Mouse (Mus musculus) lung, postnatal 4 days (tissue): ENCODE data around the gene Rtp4.

ENCODE experiments used
- DNase-seq, 2 experiments: peaks; one replicate each; pipeline ENCODE4 v3.0.0; 2021

Gene Rtp4

DNA sequence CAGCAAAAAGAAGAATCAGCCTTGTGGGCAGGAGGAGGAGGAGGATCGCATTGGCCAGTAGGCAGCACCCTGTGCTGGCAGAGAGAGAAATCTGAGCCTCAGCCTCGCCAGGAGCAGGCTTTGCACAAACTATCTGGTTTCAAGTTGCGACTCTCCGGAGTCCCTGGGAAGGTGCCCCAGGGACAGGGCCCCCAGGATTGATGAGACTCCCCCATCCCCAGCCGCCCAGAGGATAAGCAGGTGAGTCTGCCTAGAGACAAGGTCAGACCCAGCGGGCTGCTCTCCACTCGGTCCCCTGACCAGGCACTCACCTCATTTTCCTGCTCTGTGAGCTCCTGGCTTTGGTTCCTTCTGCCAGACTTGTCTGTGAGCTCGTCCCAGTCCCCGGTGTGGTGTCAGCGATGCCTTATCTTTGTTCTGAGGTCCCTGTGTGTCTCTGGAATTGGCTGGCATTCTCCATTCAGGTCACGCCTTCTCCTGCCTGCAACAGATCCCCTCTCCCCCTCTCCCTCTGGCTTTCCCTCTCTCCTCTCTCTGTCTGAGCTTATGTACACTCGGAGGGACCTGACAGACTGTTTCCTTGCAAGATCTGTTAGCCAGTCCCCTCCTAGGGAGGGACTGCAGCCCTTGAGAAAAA lies at the start of gene Rtp4, which contains the start of gene Masp1:
Gene Rtp4 (plus strand): TSS at position 57 of the 637 bp plus-strand sequence.
Gene Masp1 (minus strand): TSS at position 581 of the 637 bp plus-strand sequence.
- no peak for DNase-seq

DNA sequence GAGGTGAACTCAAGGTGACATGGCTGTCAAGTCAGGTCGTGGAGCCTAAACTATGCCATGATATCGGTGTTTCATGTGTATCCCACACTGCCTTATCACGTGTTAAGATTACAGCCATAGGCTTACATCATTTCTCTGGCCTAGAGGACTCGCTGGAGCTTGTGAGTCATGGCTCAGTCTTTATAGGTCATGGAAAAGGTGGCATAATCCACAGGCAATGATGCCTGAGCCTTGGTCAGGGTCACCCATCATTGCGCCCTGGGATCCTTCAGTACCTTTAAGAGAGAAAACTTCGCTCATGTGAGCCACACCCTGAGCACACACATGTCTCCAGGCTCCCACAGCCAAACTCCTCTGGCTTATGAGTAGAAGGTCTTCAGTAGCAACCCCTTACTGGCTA lies 48.5 kb upstream of the Rtp4 start:
- no peak for DNase-seq

DNA sequence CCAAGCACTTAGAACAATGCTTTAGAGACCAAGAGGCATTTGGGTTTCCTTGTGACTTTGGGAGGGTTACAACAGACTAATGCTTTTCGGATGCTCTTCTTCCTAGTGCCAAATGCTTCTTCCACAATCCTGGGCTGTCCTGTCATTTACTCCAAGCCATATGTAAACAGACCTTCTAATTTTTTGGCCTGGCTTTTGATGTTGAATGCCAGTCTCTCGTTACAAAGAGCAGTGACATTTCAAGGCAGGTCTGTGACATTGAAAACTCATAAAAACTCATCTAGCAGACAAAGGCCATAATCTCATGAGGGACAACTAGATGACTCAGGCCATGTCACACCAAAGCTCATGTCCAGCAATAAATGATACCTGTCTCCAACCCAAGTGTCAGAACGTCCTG lies 48.0 kb upstream of the Rtp4 start:
- no peak for DNase-seq

DNA sequence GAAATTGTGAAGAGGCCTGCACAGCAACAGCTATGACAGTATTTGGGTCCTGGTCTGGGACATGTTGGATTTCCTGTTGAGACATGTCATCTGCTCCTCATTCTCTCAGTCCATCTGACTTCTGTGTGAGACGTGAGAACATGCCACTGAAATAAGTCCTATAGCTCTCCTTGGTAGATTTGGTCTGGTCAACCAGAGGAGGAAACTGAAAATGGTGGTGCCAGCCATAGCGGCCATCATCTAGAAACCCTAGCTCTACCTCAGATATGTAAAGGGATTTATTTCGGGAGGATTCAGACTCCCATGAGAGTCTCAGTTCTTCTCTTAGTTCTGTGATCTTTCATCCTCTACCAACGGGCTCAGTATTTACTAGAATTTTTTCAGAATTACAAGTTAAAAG lies 44.4 kb upstream of the Rtp4 start:
- DNase-seq = no peak

DNA sequence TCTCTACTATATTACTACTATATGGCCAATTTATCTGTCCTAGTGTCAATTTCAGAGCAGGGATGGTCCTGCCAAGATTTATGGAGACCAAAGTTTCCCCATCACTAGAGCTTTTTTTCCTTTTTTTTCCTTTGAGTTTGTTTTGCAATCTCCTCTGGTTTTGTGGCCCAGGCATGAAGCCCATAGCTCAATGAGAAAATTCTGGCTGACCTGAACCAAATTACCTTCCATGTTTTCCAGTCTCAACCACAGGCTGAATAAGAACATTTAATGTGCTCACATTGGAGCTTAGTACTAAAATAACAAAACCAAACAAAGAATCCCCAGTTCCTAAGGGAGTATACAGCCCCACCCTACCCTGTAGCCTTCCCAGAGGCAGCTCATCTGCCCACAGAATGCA lies 43.5 kb upstream of the Rtp4 start:
- no peak for DNase-seq

DNA sequence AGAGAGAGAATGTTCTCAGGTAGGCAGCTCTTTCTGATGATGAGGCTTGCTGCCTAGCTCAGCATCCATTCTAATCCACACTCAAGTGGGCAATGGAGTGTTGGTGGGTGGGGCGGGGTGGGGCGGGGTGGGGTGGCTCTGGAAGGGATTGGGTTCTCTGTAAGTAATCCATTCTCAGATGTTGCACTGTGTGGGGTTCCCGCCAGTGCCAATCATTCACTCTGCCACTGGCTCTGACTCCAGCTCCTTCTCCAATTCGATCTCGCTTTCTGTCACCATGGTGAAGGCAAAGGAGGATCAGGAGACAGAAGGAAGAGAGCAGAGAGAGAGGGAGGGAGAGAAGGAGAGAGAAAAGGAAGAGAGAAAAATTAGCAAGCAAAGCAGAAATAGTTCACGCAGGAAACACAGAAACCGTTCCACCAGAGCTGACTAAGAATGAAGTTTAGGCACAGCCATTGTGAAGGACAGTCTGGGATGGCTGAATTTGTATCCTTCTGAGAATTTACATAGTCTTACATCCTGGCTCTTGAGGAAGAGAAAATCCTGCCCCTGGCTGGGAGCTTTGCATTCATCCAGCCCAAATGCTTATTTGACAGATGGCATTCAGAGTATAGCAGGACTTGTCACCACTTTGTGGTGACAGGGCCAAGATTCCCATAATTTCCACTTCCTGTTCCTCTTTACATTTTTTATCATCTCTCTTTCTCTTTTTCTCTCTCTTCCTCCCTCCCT lies 40.1 kb upstream of the Rtp4 start:
- DNase-seq = no peak

DNA sequence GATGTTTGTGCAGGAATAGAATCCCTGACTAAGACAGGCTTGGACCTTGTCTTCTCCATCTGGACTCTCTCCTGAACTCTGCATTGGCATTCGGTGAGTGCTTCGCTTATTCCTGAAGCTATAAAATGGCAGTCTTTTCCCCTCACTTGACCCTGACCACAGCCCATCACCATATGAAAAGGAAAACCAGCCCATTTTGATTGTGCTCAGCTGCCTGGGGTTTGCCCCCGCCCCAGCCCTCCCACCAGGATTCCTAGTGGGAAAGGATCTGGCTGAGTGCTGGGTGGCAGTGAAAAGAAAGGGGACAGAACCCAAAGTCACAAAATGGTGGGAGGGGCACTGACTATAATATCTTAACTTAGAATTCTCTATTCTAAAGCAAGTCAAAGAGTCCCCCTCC lies 37.9 kb upstream of the Rtp4 start:
- no peak for DNase-seq

DNA sequence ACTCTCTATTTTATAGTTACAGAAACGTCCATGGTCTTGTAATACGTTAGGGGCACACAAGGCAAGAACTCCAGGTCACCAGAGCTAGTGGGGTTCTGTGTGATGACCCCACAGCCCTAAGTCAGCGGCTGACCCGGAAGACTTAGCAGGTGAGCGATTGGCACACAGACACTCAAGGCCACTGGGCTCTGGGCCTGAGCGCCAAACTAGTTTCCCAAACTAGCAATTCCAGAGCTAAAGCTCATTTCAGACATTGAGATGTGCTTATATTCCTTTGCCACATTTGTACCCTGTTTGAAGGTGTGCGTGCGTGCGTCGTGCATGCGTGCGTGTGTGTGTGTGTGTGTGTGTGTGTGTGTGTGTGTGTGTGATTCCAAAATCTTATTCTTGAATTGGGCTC lies 37.2 kb upstream of the Rtp4 start:
- DNase-seq = no peak

DNA sequence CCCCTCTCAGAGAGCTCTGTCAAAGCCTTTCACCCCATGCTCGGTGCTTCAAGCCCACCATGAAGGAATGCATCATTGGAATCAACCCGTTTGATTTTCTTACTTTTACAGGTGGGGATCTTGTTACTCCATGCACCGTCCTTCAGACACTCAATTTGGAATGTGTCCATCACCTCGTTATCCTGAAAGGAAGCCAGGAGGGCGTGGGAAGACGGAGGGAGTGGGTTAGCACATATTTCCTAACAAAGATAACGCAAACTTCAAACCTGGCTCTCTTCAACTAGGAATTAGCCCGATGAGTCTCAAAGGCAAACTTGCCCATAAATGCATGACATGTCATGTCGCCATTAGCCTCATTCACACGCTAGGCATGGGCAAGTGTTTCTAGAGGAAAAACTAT lies 36.8 kb upstream of the Rtp4 start:
- peak in 1 of 2 experiments; percentile 32 for DNase-seq

DNA sequence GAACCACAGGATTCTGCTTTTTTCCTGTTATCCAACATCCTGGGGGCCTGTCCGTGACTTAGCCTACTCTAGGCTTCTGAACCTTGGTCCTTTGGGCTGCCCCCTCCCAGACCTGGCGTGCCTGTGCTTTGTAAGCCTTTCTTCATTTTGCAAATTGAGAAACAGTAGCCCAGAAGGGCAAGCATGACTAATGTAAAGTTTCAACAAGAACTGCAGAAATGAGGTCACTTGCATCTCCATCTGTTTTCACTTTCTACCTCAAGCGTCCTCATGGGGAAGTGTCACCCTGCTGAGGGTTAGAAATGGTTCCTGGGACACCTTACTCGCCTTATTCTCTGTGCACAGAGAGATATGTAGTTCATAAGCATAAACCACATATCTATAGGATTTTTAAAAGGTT lies 27.3 kb upstream of the Rtp4 start:
- no peak for DNase-seq

DNA sequence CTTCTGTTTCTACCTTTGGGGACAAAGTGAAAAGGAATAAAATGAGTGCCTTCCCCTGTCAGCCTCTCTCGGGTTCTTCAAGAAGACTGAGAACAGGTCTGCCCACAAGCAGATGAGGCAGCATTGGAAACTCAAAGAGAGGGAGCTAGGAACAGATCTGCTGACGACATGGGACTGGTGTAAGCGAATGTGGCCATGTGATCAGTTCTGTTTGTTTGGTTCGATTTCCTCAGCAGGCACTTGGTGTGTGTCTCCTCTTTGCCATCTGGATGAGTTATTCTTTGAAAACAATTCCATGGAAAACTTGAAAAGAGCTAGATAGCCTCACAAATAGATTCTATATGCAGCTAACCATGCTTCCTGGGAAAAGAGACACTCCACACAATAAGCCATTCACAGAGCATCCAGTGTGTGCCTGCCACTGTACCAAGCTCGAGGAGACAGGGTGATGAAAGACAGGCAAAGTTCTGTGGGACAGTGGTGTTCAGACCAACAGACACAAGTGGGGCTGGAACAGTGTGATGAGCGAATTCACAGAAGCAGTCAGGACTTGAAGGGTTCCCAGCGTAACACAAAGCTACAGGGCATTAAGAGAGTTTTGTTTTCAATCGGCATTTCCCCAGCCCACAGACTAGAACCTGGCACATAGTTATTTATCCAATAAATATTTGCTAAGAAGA lies 23.7 kb upstream of the Rtp4 start:
- no peak for DNase-seq

DNA sequence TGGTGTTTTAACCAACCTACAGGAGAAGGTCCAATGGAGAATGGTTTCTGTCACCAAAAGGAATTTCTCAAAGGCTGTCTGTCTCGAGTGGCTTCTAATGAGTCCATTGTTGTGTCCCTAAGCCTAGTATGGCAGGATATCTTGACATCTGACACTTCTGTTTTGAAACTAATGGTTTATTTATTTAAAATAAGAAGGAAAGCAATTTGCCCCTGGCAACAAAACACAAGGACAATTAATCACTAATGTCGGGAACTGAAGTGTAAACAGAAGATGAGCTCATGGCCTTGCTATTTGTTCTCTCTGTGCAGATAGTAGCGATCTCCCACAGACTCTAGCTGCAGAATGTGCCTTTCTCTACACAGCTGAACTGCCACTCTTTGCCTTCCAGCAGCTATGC lies 22.7 kb upstream of the Rtp4 start:
- peak in 1 of 2 experiments; percentile 50 for DNase-seq

DNA sequence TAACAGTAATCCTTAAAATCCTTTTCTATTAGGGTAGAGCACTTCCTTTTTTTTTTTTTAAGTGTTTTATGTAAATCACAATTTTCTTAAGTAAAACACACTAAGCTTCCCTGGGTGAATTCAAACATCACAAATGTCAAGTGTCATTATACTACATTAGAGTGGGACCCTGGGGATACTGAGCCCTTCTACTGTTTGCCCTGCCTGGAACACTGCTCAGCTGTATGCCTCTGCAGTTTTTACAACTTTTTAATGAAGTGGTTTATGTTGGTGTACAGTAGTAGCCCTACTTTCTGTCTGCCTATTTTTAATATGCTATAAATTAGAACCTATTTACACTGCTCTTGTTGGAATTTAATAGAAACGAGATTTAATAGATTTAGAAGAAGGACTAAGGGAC lies 22.2 kb upstream of the Rtp4 start:
- DNase-seq = no peak

DNA sequence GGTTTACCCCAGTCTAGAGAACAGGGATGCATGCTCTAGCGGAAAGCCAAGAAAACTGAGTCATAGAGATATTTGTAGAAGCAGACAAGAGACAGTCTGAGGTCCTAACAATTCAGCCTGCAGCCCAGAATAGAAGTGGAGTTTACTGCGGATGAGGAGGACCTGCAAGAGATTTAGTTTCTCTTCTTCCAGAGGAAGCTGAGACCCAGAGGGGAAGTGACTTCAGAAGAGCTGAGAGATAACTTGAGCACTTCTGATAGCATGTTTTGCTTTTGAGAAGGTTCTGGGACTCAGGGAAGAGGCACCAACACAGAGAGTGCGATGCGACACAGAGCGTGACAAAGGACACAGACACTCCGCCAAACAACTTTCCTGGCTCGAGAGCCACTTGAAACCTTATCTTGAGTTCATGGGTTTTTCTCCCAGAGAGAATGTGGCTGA lies 21.4 kb upstream of the Rtp4 start:
- DNase-seq = no peak

DNA sequence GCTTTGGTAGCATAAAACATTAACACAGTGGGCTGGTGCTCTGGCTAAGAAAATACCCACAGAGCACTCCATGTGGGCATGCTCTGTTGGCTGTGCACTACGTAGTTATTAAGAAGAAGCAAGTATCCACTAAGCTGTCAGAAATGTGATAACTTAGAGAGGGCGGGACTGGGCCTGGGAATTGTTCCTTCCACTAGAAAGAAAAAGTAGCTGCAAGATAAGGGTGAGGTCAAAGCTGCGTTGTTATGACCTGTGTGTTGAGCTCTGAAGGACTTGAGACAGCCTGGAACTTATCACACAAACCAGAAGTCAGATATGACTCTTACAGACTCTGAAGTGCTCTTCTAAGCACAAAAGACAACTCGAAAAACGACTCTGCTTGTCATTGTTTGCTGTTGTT lies 19.5 kb upstream of the Rtp4 start:
- no peak for DNase-seq

DNA sequence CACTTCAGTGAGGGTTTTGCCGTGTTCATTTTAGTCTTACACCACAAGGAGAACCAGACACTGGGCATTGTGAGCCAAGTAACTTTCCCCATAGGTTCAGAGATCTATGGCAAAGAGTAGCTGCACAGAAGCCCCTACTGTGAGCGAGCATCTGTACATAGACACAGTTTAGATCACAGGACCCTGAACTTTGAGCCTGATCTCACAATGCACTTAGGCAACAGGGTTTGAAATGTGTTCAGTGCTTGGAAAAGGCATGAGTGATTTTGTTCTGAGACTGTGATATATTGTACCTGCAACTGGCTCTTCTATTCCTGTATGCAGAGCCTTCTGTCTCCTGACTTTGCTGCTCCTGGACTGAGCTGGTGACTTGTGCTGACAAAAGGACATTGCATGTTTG lies 18.8 kb upstream of the Rtp4 start:
- no peak for DNase-seq

DNA sequence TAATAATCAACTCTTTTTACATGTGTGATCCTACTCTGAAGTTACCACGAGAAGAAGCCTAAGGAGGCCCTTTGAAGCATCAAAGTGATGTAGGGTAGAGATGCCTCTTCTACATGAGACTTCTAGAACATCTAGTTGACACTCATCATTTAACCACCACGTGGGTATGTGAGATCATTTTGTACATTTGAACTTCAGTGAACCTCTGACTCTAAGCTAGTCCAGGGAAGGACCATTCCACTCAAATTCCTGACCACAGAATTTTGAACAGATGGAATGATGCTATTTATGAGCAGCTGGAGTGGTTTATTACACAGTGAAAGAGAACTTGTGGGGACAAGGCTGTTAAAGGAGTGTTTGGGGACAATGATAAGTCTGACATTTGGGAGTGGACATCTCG lies 17.6 kb upstream of the Rtp4 start:
- no peak for DNase-seq

DNA sequence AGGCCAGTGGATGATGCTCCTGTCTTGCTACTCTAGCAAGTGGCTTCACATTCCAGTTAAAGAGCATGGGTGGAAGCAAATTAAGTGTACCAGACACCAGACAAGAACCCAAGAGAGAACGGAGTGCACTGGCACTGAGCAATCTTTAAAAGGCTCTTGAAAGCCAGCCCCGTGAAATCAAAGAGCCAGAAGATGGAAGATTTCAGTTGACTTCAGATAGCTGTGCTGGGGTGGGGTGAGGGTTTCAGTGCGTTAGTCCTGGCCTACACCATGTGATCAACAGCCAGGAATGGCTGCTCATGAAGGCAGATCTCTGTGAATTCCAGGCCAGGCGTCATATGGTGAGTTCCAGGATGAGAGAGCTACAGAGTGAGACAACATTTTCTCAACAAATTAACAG lies 16.7 kb upstream of the Rtp4 start:
- no peak for DNase-seq

DNA sequence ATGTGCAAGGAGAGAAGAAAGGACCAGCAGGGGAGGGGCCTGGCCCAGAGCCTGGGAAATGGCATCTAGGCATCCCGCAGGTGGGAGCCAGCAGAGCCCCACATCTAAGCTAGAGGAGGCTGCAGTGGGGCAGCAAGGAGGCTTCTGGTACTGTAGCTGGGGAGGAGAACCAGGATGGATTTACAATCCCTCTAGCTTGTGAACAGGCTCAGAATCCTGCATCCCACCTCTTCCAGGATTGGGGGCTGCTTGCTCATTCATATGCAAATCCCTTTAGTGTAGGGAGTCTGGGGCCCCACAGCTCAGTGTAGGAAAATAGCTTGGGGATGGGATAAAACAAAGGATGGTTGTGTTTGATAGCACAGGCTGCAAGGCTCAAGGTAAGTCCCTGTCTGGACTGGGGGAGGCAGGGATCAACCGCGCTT lies 15.8 kb upstream of the Rtp4 start:
- no peak for DNase-seq

DNA sequence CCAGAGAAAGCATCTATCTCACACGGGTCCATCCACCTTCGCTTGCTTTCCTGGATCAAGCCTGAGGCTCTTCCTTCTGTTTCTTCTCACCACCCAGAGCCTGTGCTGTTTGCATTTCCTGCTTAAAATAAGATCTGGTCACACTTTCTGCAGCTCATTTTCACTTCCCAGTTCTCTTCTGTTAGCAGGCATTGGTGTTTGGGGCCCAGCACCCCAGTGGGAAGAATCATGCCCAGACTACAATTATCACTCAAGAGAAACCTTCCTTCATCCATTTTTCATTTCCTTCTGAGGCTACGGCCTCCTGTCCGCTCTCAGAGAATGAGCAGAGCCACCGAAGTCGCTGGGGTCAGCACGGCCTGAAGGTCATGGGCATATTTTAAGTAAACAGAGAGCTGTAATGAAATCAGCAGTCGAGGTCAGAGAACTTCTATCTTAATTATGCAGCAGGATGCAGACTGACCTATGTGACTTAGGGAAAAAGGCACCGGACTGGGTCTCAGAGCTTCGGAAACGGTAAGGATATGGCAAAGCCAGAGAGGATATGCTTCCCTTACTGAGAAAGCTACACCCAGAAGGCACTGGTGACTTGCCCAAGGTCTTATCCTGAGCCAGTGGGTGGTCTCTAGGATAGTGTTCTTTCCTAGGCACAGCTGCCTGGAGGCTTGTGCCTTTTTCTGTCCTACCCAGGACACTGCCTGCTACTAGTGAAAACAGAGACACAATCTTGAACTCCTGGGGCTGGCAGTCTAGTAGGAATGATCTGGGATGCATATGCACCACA lies 14.0 kb upstream of the Rtp4 start:
- DNase-seq = no peak

DNA sequence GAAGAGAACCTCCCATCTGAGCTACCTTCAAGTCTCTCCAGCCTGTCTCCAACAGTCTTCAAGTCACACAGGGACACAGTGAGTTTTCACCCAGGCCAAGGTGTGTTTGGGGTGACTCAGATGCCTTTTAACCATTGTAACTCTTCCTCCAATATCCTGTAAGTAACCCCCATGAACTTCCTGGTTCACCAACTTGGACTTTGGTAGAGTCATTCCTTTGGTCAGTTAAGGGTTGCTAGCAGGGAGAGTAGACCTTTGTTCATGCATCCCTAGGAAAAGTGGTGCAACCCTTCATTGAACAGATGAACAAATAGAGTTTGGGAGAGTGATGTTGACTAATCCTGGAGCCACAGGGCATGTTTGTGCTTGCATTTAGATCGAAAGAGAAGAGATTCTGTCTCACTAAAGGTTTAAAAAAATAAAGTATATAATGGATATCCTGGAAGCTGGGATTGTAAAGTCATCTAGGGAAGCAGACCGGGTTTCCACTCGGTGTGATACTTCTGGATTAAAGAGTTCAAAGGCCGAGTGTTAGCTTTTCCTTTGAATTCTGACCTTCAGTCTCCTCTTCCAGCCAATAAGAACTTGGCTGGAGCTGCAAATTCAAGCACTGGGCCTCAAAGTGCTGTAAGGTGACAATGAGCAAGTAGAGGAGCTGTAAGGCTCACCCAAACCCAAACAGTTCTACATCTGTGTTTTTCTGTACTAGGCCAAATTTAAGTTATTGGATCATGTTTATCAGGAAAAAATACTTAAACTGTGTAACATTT lies 8.7 kb upstream of the Rtp4 start:
- DNase-seq = no peak

DNA sequence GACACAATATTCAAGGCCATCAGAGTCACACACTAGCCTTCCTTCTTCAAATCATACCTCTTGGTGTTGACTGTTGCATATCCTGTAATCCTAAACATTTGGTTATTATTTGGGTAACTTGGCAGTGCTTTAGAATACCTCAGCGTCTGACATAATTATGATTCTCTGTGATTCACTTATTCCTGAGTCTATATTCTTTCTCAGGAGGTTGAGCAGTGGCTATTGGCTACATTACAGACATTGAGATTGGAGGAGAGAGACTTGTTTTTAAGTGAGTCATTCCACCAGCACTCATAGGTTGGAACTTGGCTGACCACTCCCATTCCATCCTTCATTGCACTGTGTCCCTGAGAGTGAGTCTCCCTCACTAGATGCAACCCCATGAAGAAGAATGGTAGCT lies 6.7 kb upstream of the Rtp4 start:
- DNase-seq = no peak

DNA sequence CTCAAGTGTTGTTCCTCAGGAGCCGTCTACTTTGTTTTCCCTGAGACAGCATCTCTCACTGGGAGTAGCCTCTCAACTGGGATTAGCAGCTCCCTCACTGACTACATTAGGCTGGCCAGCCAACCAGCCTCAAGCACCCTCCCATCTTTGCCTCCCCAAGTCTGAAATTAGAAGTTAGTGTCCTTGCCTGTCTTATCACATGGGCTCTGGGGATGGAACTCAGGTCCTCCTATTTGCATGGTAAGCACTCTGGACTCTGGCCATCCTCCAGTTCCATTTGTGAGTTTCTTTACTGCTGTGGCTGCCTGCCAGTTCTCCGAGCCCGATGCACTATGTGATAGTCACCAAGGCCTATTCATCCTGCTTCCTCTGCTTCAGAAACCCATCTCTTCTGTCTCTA lies 4.3 kb upstream of the Rtp4 start:
- DNase-seq = peak; percentile 39 to 64
